Mouse (Mus musculus) adrenal gland, adult 8-10 months (tissue): ENCODE data around the gene Chpf2. TPM values are rescaled to one million over a fixed set of nuclear protein-coding genes. Genes with fewer than 3 reads are reported as not detected.

Experiments used
- DNase-seq: peaks from one replicate; pipeline ENCODE4 v3.0.0; 2022
- total RNA-seq, 4 experiments: library from RNA; stranded (reverse); gene quantifications; 2 replicates each; pipeline ENCODE4 v1.2.4; 2022

Gene Chpf2
- total RNA-seq, 4 experiments from 2014 or later, result 38.1 to 70.3 (median 57.1) TPM

- DNase-seq, result no peak
These were observed 18.9 kb downstream of the Chpf2 start for GRCm38 (mm10) chr5:24605321-24605979.

- no peak for DNase-seq
These were observed 19.6 kb downstream of the Chpf2 start for GRCm38 (mm10) chr5:24605980-24606665.

- no peak for DNase-seq
These were observed 22.8 kb downstream of the Chpf2 start for GRCm38 (mm10) chr5:24609388-24609787.

GRCm38 (mm10) chr5:24611366-24612301, 25.1 kb downstream of the Chpf2 start:
- peak; percentile 47 for DNase-seq

GRCm38 (mm10) chr5:24612302-24612649, 25.7 kb downstream of the Chpf2 start:
- no peak for DNase-seq

GRCm38 (mm10) chr5:24615097-24615496, 28.6 kb downstream of the Chpf2 start:
- DNase-seq, result no peak

- no peak for DNase-seq
These were observed 32.4 kb downstream of the Chpf2 start for GRCm38 (mm10) chr5:24618921-24619320.

- DNase-seq, result no peak
These were observed 33.6 kb downstream of the Chpf2 start for GRCm38 (mm10) chr5:24620116-24620515.

GRCm38 (mm10) chr5:24620626-24621025, 34.1 kb downstream of the Chpf2 start:
- no peak for DNase-seq

- no peak for DNase-seq
These were observed 36.0 kb downstream of the Chpf2 start for GRCm38 (mm10) chr5:24622386-24623040.

- DNase-seq, result no peak
These were observed 36.8 kb downstream of the Chpf2 start for GRCm38 (mm10) chr5:24623041-24623985.

GRCm38 (mm10) chr5:24623986-24624821, 37.7 kb downstream of the Chpf2 start, which contains the start of gene Smarcd3:
Smarcd3 (minus strand) TSS chr5:24624411.
- no peak for DNase-seq

GRCm38 (mm10) chr5:24624822-24625120, 38.2 kb downstream of the Chpf2 start:
- no peak for DNase-seq

GRCm38 (mm10) chr5:24629712-24630111, 43.2 kb downstream of the Chpf2 start:
- no peak for DNase-seq

- no peak for DNase-seq
These were observed 48.6 kb downstream of the Chpf2 start for GRCm38 (mm10) chr5:24635093-24635492.

- DNase-seq, result no peak
These were observed 49.1 kb downstream of the Chpf2 start for GRCm38 (mm10) chr5:24635526-24636141.

- no peak for DNase-seq
These were observed 50.4 kb downstream of the Chpf2 start for GRCm38 (mm10) chr5:24636987-24637386.

GRCm38 (mm10) chr5:24638131-24638530, 51.6 kb downstream of the Chpf2 start:
- DNase-seq, result no peak

GRCm38 (mm10) chr5:24639081-24639480, 52.5 kb downstream of the Chpf2 start:
- DNase-seq, result no peak
